Mouse (Mus musculus): ENCODE data around the gene Cby3. TPM values are rescaled to one million over a fixed set of nuclear protein-coding genes. Genes with fewer than 3 reads are reported as not detected.
"Not testable (repeated sequence)": the region's sequence is repeated elsewhere in the genome, so short reads cannot be mapped to it uniquely, and the experiment has no call there.

Cby3 gene
- polyA plus RNA-seq, 1 experiment from 2014 or later = 0.65 TPM

DNA sequence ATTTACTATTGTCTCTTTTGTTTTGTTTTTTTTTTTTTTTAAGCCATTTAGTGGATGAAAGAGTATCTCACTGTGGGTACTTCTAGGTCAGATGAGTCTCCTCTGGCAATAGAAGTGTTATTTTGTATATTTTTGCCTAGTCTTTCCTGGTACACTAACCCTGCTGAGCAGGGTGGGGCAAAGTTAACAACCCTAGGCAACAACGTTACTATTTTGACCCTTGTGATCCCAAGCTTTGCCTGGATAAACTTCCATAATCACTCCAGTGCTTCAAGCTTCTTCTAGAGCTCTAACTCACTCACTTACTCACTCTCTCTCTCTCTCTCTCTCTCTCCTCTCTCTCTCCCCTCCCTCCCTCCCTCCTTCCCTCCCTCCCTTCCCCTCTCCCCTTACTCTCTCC lies 18.1 kb upstream of the Cby3 start:
- 64% methylated on average over 1 of the region's 1 CpGs for WGBS
- Histone ChIP-seq H3K27me3 (no peaks in the 10 kb centered on the region), H3K9me3 (replicated peaks) (no peaks in the 10 kb centered on the region), H3K9ac (no peak overlapping the region), H3K4me1 (no peaks in the 10 kb centered on the region), H3K36me3 (no peaks in the 10 kb centered on the region), H3K4me3 (no peak overlapping the region), H3K27ac (no peak overlapping the region), H3K4me2 (replicated peaks) (no peak overlapping the region)
- ATAC-seq (ENCODE audit: low FRiP score) = no peak

DNA sequence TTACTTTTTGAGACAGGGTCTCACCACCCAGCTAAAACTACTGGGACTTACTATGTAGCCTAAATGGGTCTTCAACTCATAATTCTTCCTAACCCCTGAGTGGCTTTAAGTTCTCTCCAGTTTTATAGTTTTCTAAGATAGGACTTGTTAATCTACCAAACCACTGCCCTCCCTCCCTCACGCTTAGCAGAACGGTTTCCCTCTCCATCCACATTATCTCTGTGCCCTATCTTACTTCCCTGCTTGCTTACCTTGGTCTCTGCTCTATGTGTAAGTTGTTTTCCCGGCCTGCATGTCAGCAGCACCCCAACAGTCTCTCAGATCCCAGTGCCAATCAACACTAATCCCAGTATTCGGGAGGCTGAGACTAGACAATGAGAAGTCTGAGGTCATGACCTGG lies 17.4 kb upstream of the Cby3 start:
- H3K27ac ChIP-seq = no peak overlapping the region

DNA sequence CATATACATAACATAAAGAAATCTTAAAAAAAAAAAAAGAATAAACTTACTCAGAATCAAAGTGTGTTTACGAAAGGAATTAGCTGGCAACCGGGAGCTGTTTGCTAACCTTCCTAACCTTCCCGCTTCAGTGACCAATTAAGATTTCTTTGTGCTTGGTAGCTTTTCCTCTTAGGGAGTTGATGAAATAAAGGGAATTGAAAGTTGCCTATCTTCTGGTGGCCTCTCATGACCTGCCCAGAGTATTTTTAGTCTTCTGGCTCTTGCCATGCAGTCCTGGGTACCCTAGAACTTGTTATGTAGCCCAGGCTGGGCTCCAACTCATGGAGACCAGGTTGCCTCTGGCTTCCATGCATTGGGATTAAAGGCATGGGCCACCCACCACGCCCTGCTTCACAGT lies 8.8 kb upstream of the Cby3 start:
- no peaks in the 10 kb centered on the region for H3K4me1 ChIP-seq
- H3K4me2 ChIP-seq (replicated peaks) = no peak overlapping the region
- no peak overlapping the region for H3K9ac ChIP-seq
- ATAC-seq (ENCODE audit: low FRiP score) = no peak
- H3K4me3 ChIP-seq = no peak overlapping the region
- H3K36me3 ChIP-seq = no peaks in the 10 kb centered on the region
- WGBS = 84% methylated on average over 4 of the region's 4 CpGs
- no peaks in the 10 kb centered on the region for H3K27me3 ChIP-seq
- no peak overlapping the region for H3K27ac ChIP-seq
- no peaks in the 10 kb centered on the region for H3K9me3 ChIP-seq (replicated peaks)

More for the DNA sequence above, 17.4 kb upstream of the Cby3 start:
- H3K9ac ChIP-seq = no peak overlapping the region
- H3K27me3 ChIP-seq = no peaks in the 10 kb centered on the region
- H3K9me3 ChIP-seq (replicated peaks) = no peaks in the 10 kb centered on the region
- WGBS = 72% methylated on average over 4 of the region's 4 CpGs
- H3K4me1 ChIP-seq = no peaks in the 10 kb centered on the region
- no peak overlapping the region for H3K4me3 ChIP-seq
- ATAC-seq (ENCODE audit: low FRiP score) = no peak
- no peak overlapping the region for H3K4me2 ChIP-seq (replicated peaks)
- no peaks in the 10 kb centered on the region for H3K36me3 ChIP-seq

DNA sequence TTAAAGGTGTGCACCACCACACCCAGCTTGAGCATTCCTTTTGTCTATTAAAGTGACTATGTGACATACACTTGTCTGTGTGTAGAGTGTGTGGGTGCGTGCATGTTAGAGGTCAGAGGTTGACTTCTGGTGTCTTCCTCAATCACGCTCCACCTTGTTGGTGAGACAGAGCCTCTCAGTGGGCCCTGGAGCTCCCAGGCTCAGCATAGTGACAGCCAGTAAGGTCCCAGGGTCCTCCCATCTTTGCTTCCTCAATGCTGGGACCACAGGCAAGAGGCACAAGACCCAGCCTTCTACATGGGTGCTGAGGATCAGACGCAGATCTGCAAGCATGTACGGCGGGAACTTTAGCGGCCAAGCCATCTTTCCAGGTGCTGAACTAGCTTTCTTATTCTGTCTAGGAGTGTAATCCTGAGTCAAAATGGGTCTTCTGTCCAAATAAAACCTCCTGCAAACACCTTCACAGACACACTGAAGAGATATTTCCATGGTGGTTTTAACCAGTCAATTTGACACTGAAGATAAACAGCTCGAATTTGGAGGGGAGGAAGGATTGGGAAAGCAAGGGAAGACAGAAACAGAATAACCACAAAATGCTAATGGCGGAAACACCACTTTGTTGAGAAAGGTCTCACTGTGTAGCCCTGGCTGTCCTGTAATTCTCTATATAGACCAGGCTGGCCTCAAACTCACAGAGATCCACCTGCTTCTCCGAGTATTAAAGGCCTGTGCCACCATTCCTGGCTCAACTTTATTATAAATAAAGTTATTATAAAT lies 7.8 kb upstream of the Cby3 start:
- 87% methylated on average over 9 of the region's 9 CpGs for WGBS
- H3K27ac ChIP-seq = no peak overlapping the region
- H3K36me3 ChIP-seq = no peaks in the 10 kb centered on the region
- H3K9ac ChIP-seq = no peak overlapping the region
- no peak overlapping the region for H3K4me2 ChIP-seq (replicated peaks)
- no peak overlapping the region for H3K4me3 ChIP-seq
- H3K4me1 ChIP-seq = no peaks in the 10 kb centered on the region
- no peaks in the 10 kb centered on the region for H3K27me3 ChIP-seq
- ATAC-seq (ENCODE audit: low FRiP score) = no peak
- H3K9me3 ChIP-seq (replicated peaks) = no peaks in the 10 kb centered on the region

DNA sequence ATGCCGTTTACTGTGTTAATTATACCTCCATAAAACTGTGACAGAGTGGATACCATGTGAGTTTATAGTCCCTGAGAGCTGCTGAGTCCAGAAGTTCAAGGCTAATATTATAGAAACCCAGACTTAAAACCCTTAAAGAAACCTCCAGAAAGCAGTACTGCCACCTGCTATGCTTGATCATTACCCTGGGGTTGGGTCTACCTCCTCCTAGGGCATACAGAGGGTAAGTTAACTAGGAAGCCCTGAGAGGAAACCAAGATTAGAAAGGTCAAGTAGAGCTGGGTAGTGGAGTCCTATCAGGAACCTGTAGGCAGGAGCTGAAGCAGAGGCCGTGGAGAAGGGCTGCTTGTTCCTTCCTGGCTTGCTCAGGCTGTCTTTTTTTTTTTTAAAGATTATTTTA lies 2.1 kb upstream of the Cby3 start:
- Histone ChIP-seq H3K27me3 (no peaks in the 10 kb centered on the region), H3K27ac (no peak overlapping the region), H3K4me3 (no peak overlapping the region), H3K36me3 (no peaks in the 10 kb centered on the region), H3K4me1 (no peaks in the 10 kb centered on the region), H3K4me2 (replicated peaks) (no peak overlapping the region), H3K9me3 (replicated peaks) (no peaks in the 10 kb centered on the region), H3K9ac (no peak overlapping the region)
- WGBS = 90% methylated on average over 2 of the region's 2 CpGs
- ATAC-seq (ENCODE audit: low FRiP score) = no peak

DNA sequence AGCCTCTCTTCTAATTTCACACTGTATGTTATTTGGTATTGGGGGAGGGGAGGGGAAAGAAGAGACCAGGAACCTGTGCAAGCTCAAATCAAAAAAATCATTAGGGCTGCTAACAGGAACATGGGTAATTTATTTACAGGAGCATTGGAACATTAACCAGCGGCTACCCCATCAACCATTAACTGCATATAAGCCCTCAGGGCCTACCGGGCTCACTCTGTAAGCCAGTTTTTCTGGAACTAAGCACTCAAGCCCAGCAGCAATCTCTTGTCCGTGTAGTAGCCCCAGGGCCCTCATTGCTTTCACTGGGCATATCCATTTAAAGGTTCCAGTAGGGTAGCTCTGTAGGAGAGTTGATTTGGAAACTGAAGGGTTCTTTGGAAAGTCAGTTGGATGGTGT lies 589 bp downstream of the Cby3 start:
- Histone ChIP-seq H3K9me3 (replicated peaks) (no peaks in the 10 kb centered on the region), H3K27me3 (peaks cover 23% of the 10 kb centered on the region), H3K27ac (no peak overlapping the region), H3K36me3 (no peaks in the 10 kb centered on the region), H3K9ac (no peak overlapping the region), H3K4me1 (peaks cover 3% of the 10 kb centered on the region), H3K4me2 (replicated peaks) (no peak overlapping the region), H3K4me3 (no peak overlapping the region)
- ATAC-seq (ENCODE audit: low FRiP score) = no peak
- 61% methylated on average over 3 of the region's 3 CpGs for WGBS

DNA sequence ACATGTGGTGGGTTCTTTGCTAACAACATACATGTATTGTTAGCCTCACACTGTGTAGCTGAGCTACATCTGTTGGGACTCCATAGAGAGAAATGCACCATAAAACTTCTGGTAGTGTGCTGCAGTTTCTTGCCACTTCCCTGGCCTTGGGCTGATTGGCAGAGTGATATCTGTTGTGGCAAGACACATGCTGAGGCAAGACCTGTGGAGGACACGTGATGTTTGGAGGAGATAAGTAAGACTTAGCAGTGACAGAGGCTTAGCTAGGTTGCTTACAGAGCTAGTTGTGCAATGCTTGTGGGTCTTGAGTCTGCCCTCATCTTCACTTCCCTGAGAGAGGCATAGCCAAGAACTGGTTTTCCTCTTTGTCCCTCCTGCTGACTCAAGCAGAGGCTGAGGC lies 1.1 kb downstream of the Cby3 start:
- peaks cover 3% of the 10 kb centered on the region for H3K4me1 ChIP-seq
- no peak overlapping the region for H3K9ac ChIP-seq
- no peak overlapping the region for H3K4me2 ChIP-seq (replicated peaks)
- 86% methylated on average over 1 of the region's 1 CpGs for WGBS
- no peaks in the 10 kb centered on the region for H3K36me3 ChIP-seq
- no peaks in the 10 kb centered on the region for H3K9me3 ChIP-seq (replicated peaks)
- ATAC-seq (ENCODE audit: low FRiP score) = no peak
- H3K4me3 ChIP-seq = no peak overlapping the region
- no peak overlapping the region for H3K27ac ChIP-seq
- H3K27me3 ChIP-seq = peaks cover 24% of the 10 kb centered on the region

DNA sequence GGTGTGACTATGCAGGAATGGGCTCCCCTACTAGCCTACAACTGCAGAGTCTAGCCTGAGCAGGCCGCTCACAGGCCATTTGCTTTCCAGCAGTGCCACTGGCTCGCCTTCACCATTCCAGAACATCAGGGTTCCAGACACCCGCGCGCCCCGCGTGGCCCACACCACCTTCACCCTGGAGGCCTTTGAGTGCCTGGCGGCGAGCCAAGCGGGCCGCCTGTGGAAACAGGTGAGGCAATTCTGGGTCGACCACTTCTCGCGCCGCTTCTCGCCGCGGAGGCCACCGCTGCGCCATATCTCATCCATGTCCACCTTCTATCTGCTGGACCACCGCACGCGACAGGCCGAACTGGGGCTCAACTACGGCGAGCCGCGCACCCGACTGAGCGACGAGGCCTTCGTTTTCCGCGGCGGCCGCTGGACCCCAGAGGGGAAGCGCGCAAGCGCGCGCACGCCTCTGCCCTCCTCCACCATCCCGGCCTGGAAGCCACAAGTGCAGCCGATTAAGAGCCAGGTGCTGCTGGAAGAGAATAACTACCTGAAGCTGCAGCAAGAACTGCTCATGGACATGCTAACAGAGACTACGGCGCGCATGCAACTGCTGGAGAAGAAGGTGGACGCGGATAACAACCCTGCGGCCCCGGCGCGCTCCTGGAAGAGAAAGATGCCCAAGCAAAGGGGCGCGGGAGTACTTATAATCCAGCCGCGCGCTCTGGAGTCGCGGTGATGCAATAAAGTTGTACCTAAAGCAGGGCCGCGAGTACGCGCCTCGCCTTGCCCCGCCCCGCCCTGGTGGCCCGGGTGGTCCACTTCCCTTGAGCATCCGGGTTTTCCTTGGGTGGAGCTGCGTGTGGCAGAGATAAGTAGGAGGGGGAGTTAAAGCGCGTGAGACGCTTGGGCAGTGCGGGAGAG lies 4.9 kb downstream of the Cby3 start:
- Histone ChIP-seq H3K9me3 (replicated peaks) (no peaks in the 10 kb centered on the region), H3K4me3 (peak overlapping the region; percentile 40), H3K9ac (peak overlapping the region; percentile 61), H3K4me1 (peaks cover 3% of the 10 kb centered on the region), H3K27ac (no peak overlapping the region), H3K36me3 (no peaks in the 10 kb centered on the region), H3K4me2 (replicated peaks) (peak overlapping the region; percentile 96), H3K27me3 (peaks cover 29% of the 10 kb centered on the region)
- 3% methylated on average over 74 of the region's 74 CpGs for WGBS
- ATAC-seq (ENCODE audit: low FRiP score) = peak; percentile 64

DNA sequence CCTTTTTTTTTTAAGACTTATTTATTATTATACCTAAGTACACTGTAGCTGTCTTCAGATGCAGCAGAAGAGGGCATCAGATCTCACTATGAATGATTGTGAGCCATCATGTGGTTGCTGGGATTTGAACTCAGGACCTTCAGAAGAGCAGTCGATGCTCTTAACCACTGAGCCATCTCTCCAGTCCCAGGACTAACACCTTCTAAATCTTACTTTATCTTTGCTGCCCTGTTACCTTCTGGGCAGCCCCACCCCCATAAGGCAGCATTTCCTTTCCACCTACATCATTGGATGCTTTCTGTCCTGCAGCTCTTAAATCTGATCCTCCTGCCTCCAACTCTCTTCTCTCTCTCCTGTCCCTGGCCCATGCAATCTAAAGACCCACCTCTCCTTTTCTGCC lies 7.0 kb downstream of the Cby3 start:
- not testable (repeated sequence) for H3K36me3 ChIP-seq; H3K9me3 ChIP-seq (replicated peaks); H3K27ac ChIP-seq; H3K4me2 ChIP-seq (replicated peaks); H3K4me3 ChIP-seq; H3K4me1 ChIP-seq; H3K9ac ChIP-seq; ATAC-seq (ENCODE audit: low FRiP score)
- WGBS = 88% methylated on average over 1 of the region's 1 CpGs
- peaks cover 29% of the 10 kb centered on the region for H3K27me3 ChIP-seq

DNA sequence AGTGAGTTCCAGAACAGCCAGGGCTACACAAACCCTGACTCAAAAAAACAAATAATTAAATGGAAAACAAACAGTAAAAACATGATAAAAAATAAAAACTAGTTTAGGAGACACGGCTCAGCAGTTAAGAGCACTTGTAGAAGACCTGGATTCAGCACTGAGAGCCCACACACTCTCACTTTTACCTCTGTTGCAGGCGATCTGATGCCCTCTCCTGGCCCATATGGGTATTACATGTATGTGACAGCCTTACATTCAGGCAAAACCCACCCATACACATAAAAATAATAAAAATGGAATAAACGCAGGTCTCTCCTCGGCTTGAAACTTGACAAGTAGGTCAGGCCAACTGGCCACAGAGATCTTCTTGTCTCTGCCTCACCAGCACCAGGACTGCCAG lies 10.3 kb downstream of the Cby3 start:
- Histone ChIP-seq H3K9me3 (replicated peaks) (no peaks in the 10 kb centered on the region), H3K4me3 (no peak overlapping the region), H3K9ac (no peak overlapping the region), H3K4me2 (replicated peaks) (no peak overlapping the region), H3K27me3 (peaks cover 7% of the 10 kb centered on the region), H3K27ac (no peak overlapping the region), H3K36me3 (no peaks in the 10 kb centered on the region), H3K4me1 (no peaks in the 10 kb centered on the region)
- 0 out of 2 replicates have a peak, but pooled peaks have one; percentile 66 for ATAC-seq (ENCODE audit: low FRiP score)
- WGBS = 16% methylated on average over 4 of the region's 4 CpGs

DNA sequence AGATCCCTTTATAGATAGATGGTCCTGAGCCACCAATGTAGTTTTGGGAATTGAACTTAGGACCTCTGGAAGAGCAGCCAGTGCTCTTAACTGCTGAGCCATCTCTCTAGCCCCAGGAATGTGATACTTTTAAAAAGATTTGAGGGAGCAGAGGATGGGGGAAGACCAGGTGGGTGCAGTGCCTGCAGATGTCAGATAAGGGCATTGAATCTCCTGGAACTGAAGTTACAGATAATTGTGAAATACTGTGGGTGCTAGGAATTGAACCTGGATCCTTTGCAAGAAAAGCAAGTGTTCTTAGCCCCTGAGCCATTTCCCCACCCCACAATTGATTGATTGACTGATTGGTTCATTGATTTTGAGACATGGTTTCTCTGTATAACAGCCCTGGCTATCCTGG lies 11.1 kb downstream of the Cby3 start:
- Histone ChIP-seq H3K4me3 (no peak overlapping the region), H3K9ac (no peak overlapping the region), H3K27ac (no peak overlapping the region), H3K27me3 (peaks cover 6% of the 10 kb centered on the region; the same call in 1 of the 2 replicates), H3K4me2 (replicated peaks) (no peak overlapping the region), H3K4me1 (no peaks in the 10 kb centered on the region), H3K9me3 (replicated peaks) (no peaks in the 10 kb centered on the region), H3K36me3 (no peaks in the 10 kb centered on the region)
- no peak for ATAC-seq (ENCODE audit: low FRiP score)

DNA sequence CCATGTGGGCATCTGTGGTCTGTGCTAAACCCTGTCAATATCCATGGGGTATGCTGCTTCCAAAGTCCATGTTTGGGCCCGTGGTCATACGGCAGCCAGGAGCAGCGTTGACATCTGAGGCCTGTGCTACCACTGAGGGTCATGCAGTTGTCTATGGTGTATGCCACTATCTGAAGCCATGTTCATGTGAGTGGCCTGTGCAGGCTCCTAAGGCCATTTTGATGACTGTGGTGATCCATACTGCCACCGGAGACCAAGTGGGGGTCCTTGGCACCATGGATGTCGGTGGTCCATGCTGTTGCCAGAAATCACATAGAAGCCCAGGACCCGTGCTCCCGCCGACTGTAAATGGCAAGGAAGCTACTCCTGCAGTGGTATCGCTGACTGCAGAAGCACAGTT lies 13.3 kb downstream of the Cby3 start:
- H3K27ac ChIP-seq = no peak overlapping the region
- no peak overlapping the region for H3K4me2 ChIP-seq (replicated peaks)
- ATAC-seq (ENCODE audit: low FRiP score) = no peak
- no peaks in the 10 kb centered on the region for H3K9me3 ChIP-seq (replicated peaks)
- no peaks in the 10 kb centered on the region for H3K36me3 ChIP-seq
- no peaks in the 10 kb centered on the region for H3K27me3 ChIP-seq
- H3K4me1 ChIP-seq = peaks cover 9% of the 10 kb centered on the region
- H3K9ac ChIP-seq = no peak overlapping the region
- 90% methylated on average over 9 of the region's 9 CpGs for WGBS
- H3K4me3 ChIP-seq = no peak overlapping the region
